Mouse (Mus musculus): ENCODE measurements at regions not wholly inside any gene's neighbourhood (a gene's known extent, or its start where the extent isn't known, plus 50 kb on each side); places are given as distances from the start of the nearest gene placed in this dataset.

DNA sequence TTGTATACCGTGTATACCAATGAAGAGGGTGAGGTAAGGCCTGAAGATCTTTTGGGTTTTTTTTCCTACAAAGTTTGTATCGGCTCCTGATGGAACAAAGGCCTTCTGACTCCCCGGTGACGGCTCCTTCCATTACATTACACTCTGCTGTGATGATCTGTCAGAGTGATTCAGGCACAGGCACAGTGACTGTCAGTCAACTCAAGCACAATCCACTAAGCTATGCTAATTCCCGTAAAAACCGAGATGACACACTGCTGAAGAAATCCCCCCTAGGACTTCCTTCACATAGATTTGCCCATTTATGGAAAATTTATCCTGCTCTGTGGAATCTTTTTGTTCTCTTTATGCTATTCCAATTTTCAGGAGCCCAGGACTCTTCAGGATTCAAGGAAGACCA lies 730.0 kb upstream of the Adgrl2 start:
- no peak for TF ChIP-seq POLR2A (IDR thresholded peaks at IDR 0.05; ENCODE audit: extremely low read depth, insufficient read depth, low read length)
- TF ChIP-seq CTCF (IDR thresholded peaks at IDR 0.05; ENCODE audit: low read depth, low read length): no peak
- H3K9ac ChIP-seq (ENCODE audit: low read depth, low read length): no peak overlapping the region
- DNase-seq (ENCODE audit: extremely low read depth, low read depth, low spot score): no peak
- H3K79me2 ChIP-seq (ENCODE audit: control insufficient read depth, insufficient read depth, low read length): no peaks in the 10 kb centered on the region
- no peaks in the 10 kb centered on the region for H3K36me3 ChIP-seq (ENCODE audit: control insufficient read depth, insufficient read depth, low read length)
- no peak overlapping the region for H3K4me3 ChIP-seq (ENCODE audit: insufficient read depth, low read depth, low read length)
- H3K27ac ChIP-seq (replicated peaks; ENCODE audit: insufficient read depth, low read depth, low read length): no peak overlapping the region
- 88% methylated on average over 6 of the region's 6 CpGs for WGBS
- H3K4me1 ChIP-seq (ENCODE audit: control insufficient read depth, insufficient read depth, low read length): peaks cover 2% of the 10 kb centered on the region; the same call in 1 of the 2 replicates
- no peaks in the 10 kb centered on the region for H3K27me3 ChIP-seq (ENCODE audit: control insufficient read depth, insufficient read depth, low read length)

DNA sequence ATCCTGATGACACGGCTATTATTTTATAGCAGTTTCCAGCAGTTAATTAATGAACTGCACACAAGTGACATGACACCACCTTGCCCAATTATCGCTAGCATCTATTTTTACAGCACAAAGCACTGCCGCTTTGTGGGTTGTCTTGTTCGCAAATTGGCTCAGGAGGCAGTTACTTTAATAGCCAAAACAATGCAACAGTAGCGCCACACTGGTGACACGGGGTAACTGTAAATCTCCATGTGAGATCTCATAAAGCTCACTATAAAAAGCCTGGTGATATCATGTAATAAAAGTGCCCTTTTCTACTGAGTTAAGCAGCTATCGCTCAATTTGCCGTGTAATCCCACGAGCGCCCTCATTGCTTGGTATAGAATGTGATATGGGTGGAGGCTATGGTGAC lies 715.4 kb upstream of the Adgrl2 start:
- Histone ChIP-seq H3K27ac (replicated peaks; ENCODE audit: insufficient read depth, low read depth, low read length) (no peak overlapping the region), H3K4me1 (ENCODE audit: control insufficient read depth, insufficient read depth, low read length) (no peaks in the 10 kb centered on the region; the same call in 1 of the 2 replicates), H3K36me3 (ENCODE audit: control insufficient read depth, insufficient read depth, low read length) (no peaks in the 10 kb centered on the region), H3K4me3 (ENCODE audit: insufficient read depth, low read depth, low read length) (no peak overlapping the region), H3K79me2 (ENCODE audit: control insufficient read depth, insufficient read depth, low read length) (no peaks in the 10 kb centered on the region), H3K9ac (ENCODE audit: low read depth, low read length) (no peak overlapping the region), H3K27me3 (ENCODE audit: control insufficient read depth, insufficient read depth, low read length) (no peaks in the 10 kb centered on the region)
- 93% methylated on average over 10 of the region's 10 CpGs for WGBS
- DNase-seq (ENCODE audit: extremely low read depth, low read depth, low spot score): no peak
- TF ChIP-seq CTCF (IDR thresholded peaks at IDR 0.05; ENCODE audit: low read depth, low read length) (no peak), POLR2A (IDR thresholded peaks at IDR 0.05; ENCODE audit: extremely low read depth, insufficient read depth, low read length) (no peak)

DNA sequence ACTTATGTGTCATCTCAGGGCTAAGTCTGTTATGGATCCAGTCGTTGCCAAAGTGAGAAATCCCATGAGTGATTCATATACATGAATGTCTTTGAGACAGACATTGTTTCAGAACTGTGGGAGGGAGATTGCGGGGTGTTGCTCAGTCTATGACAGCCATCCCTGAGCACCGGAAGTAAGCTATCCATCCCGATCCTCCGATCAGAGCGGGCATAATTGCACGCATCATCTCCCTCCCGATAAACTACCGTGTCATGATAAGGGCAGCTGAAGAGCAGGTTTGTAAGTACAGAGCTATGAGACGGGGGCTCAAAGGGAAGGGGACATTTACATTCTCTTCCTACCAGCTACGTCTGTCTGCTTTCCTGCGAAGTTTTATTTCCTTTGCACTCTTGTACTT lies 715.0 kb upstream of the Adgrl2 start:
- Histone ChIP-seq H3K9ac (ENCODE audit: low read depth, low read length) (no peak overlapping the region), H3K36me3 (ENCODE audit: control insufficient read depth, insufficient read depth, low read length) (no peaks in the 10 kb centered on the region), H3K27ac (replicated peaks; ENCODE audit: insufficient read depth, low read depth, low read length) (no peak overlapping the region), H3K27me3 (ENCODE audit: control insufficient read depth, insufficient read depth, low read length) (no peaks in the 10 kb centered on the region), H3K4me1 (ENCODE audit: control insufficient read depth, insufficient read depth, low read length) (no peaks in the 10 kb centered on the region; the same call in 1 of the 2 replicates), H3K4me3 (ENCODE audit: insufficient read depth, low read depth, low read length) (no peak overlapping the region), H3K79me2 (ENCODE audit: control insufficient read depth, insufficient read depth, low read length) (no peaks in the 10 kb centered on the region)
- TF ChIP-seq POLR2A (IDR thresholded peaks at IDR 0.05; ENCODE audit: extremely low read depth, insufficient read depth, low read length) (no peak), CTCF (IDR thresholded peaks at IDR 0.05; ENCODE audit: low read depth, low read length) (no peak)
- 96% methylated on average over 12 of the region's 12 CpGs for WGBS
- DNase-seq (ENCODE audit: extremely low read depth, low read depth, low spot score): no peak

DNA sequence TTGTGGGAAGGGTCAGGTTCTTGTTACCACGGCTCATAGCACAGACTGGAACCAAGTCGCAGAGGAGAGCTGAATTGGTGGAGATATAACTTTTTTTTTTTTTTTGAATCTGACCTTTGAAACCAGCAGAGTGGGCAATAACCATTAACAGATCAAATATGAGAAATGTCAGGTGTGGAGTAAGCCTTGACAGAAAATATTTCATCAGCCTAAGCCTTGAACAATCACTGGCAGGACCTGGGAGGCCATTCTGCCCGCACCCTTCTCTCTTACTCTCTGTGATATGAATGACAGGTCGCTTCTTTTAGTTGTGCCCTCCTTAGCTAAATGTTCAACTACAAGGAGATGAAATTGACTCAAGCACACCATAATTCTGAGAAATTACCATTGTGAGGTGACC lies 714.1 kb upstream of the Adgrl2 start:
- WGBS: 90% methylated on average over 4 of the region's 4 CpGs

DNA sequence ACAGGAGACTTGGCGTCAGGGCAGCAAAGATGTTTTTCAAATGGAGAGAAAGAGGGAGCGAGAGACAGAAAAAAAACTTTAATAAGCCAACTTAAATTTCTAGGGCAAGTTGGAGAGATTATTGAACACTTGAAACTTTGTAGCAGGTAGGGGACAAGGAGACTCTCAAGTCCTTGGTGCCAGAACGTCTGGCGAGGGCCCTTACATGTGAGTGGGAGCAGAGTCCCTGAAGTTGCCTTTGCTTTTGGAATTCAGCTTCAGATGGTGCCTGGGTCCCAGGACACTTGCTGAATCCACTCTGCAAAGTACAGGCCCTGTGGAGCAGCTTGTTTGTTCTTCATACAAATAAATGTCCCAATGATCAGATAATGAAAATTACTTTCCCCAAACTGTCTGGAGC lies 693.2 kb upstream of the Adgrl2 start:
- Histone ChIP-seq H3K27me3 (ENCODE audit: control insufficient read depth, insufficient read depth, low read length) (no peaks in the 10 kb centered on the region), H3K27ac (replicated peaks; ENCODE audit: insufficient read depth, low read depth, low read length) (no peak overlapping the region)
- WGBS: 85% methylated on average over 4 of the region's 4 CpGs

More for the DNA sequence above, 714.1 kb upstream of the Adgrl2 start:
- H3K79me2 ChIP-seq (ENCODE audit: control insufficient read depth, insufficient read depth, low read length): no peaks in the 10 kb centered on the region
- no peak overlapping the region for H3K4me3 ChIP-seq (ENCODE audit: insufficient read depth, low read depth, low read length)
- peak; percentile 8 for DNase-seq (ENCODE audit: extremely low read depth, low read depth, low spot score)
- no peaks in the 10 kb centered on the region for H3K27me3 ChIP-seq (ENCODE audit: control insufficient read depth, insufficient read depth, low read length)
- TF ChIP-seq POLR2A (IDR thresholded peaks at IDR 0.05; ENCODE audit: extremely low read depth, insufficient read depth, low read length) (no peak), CTCF (IDR thresholded peaks at IDR 0.05; ENCODE audit: low read depth, low read length) (no peak)
- no peaks in the 10 kb centered on the region for H3K36me3 ChIP-seq (ENCODE audit: control insufficient read depth, insufficient read depth, low read length)
- no peak overlapping the region for H3K27ac ChIP-seq (replicated peaks; ENCODE audit: insufficient read depth, low read depth, low read length)
- no peak overlapping the region for H3K9ac ChIP-seq (ENCODE audit: low read depth, low read length)
- H3K4me1 ChIP-seq (ENCODE audit: control insufficient read depth, insufficient read depth, low read length): no peaks in the 10 kb centered on the region; the same call in 1 of the 2 replicates

DNA sequence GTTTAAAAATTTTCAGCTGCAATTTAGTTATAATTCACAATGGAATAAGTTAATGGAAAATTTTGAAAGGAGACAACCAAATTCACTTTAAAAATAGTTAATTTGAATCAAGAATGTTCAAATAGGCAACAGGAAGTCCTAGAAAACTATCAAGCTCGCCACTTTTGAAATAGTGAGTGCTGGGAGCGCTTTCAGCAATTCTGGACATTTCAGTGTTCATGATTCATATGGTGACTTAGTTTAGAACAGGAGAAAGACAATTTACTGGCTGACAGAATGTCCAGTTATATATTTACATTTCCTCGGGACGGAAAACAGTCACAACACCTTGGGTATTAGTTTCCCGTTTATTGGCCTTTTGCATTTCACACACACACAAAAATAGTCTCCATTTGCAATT lies 691.9 kb upstream of the Adgrl2 start:
- Histone ChIP-seq H3K4me1 (ENCODE audit: control insufficient read depth, insufficient read depth, low read length) (no peaks in the 10 kb centered on the region), H3K27ac (replicated peaks; ENCODE audit: insufficient read depth, low read depth, low read length) (no peak overlapping the region), H3K27me3 (ENCODE audit: control insufficient read depth, insufficient read depth, low read length) (no peaks in the 10 kb centered on the region), H3K9ac (ENCODE audit: low read depth, low read length) (no peak overlapping the region), H3K79me2 (ENCODE audit: control insufficient read depth, insufficient read depth, low read length) (no peaks in the 10 kb centered on the region), H3K36me3 (ENCODE audit: control insufficient read depth, insufficient read depth, low read length) (no peaks in the 10 kb centered on the region), H3K4me3 (ENCODE audit: insufficient read depth, low read depth, low read length) (no peak overlapping the region)
- WGBS: 89% methylated on average over 5 of the region's 5 CpGs
- TF ChIP-seq POLR2A (IDR thresholded peaks at IDR 0.05; ENCODE audit: extremely low read depth, insufficient read depth, low read length) (no peak), CTCF (IDR thresholded peaks at IDR 0.05; ENCODE audit: low read depth, low read length) (no peak)
- no peak for DNase-seq (ENCODE audit: extremely low read depth, low read depth, low spot score)

More for the DNA sequence above, 693.2 kb upstream of the Adgrl2 start:
- no peak for TF ChIP-seq POLR2A (IDR thresholded peaks at IDR 0.05; ENCODE audit: extremely low read depth, insufficient read depth, low read length)
- TF ChIP-seq CTCF (IDR thresholded peaks at IDR 0.05; ENCODE audit: low read depth, low read length): no peak
- DNase-seq (ENCODE audit: extremely low read depth, low read depth, low spot score): no peak
- Histone ChIP-seq H3K36me3 (ENCODE audit: control insufficient read depth, insufficient read depth, low read length) (no peaks in the 10 kb centered on the region), H3K79me2 (ENCODE audit: control insufficient read depth, insufficient read depth, low read length) (no peaks in the 10 kb centered on the region), H3K4me1 (ENCODE audit: control insufficient read depth, insufficient read depth, low read length) (no peaks in the 10 kb centered on the region), H3K9ac (ENCODE audit: low read depth, low read length) (no peak overlapping the region), H3K4me3 (ENCODE audit: insufficient read depth, low read depth, low read length) (no peak overlapping the region)
